Mouse (Mus musculus) embryonic facial prominence, embryonic 10.5 days (tissue): ENCODE data around the gene Mgat4b. TPM values are rescaled to one million over a fixed set of nuclear protein-coding genes. Genes with fewer than 3 reads are reported as not detected.

ENCODE experiments used
- DNase-seq: peaks from one replicate; pipeline ENCODE4 v3.0.0-alpha.2; 2017; ENCODE audit warnings: low spot score
- H3K27ac ChIP-seq: fragments of 300-500 bp; sonication (generic); replicated peaks from 2 replicates; pipeline ENCODE4 v1.5.1; 2016; ENCODE audit warnings: mild to moderate bottlenecking
- H3K27me3 ChIP-seq: fragments of 300-500 bp; sonication (generic); replicated peaks from 2 replicates; pipeline ENCODE4 v1.6.1; 2016; ENCODE audit warnings: low read depth, mild to moderate bottlenecking; ENCODE audit not compliant: poor library complexity, severe bottlenecking
- H3K36me3 ChIP-seq: fragments of 300-500 bp; sonication (generic); replicated peaks from 2 replicates; pipeline ENCODE4 v1.6.1; 2016; ENCODE audit warnings: mild to moderate bottlenecking, moderate library complexity
- H3K4me1 ChIP-seq: fragments of 300-500 bp; sonication (generic); 2 replicates; pipeline ENCODE4 v1.6.1; 2016
- H3K4me3 ChIP-seq: fragments of 300-500 bp; sonication (generic); 2 replicates; pipeline ENCODE4 v1.5.1; 2016; ENCODE audit warnings: mild to moderate bottlenecking, moderate library complexity
- H3K9me3 ChIP-seq: fragments of 300-500 bp; sonication (generic); 2 replicates; pipeline ENCODE4 v1.6.1; 2016; ENCODE audit warnings: mild to moderate bottlenecking
- WGBS: fragments of 180-500 bp; shearing (Covaris S2); methylation state at CpG from one replicate; pipeline ENCODE4 v1.1.7; 2016; 5-methylcytosine and 5-hydroxymethylcytosine counted together
- polyA plus RNA-seq: library from polyadenylated mRNA; unstranded; fragments of >200 nt; fragmentation: Nextera tagmentation; extraction: Ambion mirVana; gene quantifications from 2 replicates; pipeline ENCODE4 v1.2.1, GENCODE M21; 2016

The Mgat4b gene
- polyA plus RNA-seq, 1 experiment from 2014 or later: 23.5 TPM

DNA sequence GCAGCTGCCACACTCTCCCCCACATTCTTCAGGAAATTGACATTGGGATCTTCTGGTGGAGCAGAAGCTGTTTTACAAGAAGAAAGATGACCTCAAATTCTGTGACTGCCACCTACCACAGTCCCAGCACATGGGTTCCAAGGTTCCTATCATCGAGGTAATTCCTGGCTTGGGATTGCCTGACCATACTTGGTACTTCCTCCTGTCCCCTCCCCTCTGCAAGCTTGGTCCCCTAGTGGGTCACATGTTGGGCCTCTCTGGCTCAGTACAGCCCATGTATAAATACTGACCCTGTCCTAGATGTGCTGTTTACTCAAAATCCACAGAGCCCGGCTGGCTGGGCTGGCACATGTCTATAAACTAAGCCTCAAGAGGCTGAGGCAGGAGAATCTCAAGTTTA, 4.7 kb upstream of the Mgat4b start:
- no peaks in the 10 kb centered on the region for H3K9me3 ChIP-seq
- no peaks in the 10 kb centered on the region for H3K27me3 ChIP-seq
- H3K36me3 ChIP-seq: peaks cover 77% of the 10 kb centered on the region
- H3K4me1 ChIP-seq: peaks cover 13% of the 10 kb centered on the region
- no peak for DNase-seq
- H3K27ac ChIP-seq: no peak overlapping the region
- H3K4me3 ChIP-seq: no peak overlapping the region
- 92% methylated on average over 2 of the region's 2 CpGs for WGBS

DNA sequence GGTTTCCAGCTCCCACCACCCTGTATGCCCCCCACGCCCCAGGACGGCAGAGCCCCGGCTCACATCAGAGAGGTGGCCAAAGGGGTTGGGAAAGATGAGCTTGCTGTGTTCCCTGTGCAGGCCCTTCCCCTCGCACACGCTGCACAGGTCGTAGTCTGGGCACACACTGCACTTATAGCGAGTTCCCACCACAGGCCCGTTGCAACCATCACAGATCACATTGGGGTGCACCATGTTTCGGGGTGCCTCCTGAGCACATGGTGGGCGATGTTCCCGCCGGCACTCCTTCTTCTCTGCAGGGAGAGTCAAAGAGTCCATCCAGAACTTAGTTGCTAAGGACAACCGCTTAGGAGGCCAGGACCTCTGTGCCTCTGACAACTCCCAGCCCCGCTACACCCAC, 3.3 kb upstream of the Mgat4b start:
- DNase-seq: no peak
- H3K27me3 ChIP-seq: no peaks in the 10 kb centered on the region
- no peak overlapping the region for H3K4me3 ChIP-seq
- peaks cover 63% of the 10 kb centered on the region for H3K36me3 ChIP-seq
- no peak overlapping the region for H3K27ac ChIP-seq
- H3K9me3 ChIP-seq: no peaks in the 10 kb centered on the region
- peaks cover 17% of the 10 kb centered on the region for H3K4me1 ChIP-seq
- whole genome bisulfite sequencing: 96% methylated on average over 14 of the region's 14 CpGs

DNA sequence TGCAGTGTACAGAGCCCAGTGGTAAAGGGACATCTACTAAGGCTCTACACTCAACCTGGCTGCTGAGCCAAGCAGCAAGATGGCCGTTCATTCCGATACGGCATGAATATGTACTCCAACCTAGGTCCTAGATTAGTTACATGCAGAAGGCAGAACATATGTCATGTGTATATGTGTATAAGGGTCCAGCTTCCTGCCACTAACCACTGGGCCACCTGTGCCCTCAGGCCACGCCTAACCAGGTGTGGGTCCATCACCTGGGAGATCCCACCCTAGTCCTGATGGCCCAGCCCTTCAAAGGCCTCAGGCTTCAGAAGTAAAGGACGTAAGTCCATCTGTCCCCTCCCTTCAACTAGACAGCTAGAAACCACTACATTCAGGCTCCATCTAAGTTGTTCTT, 2.7 kb upstream of the Mgat4b start:
- Histone ChIP-seq H3K27me3 (no peaks in the 10 kb centered on the region), H3K9me3 (no peaks in the 10 kb centered on the region), H3K4me3 (no peak overlapping the region), H3K4me1 (peaks cover 17% of the 10 kb centered on the region), H3K36me3 (peaks cover 57% of the 10 kb centered on the region), H3K27ac (no peak overlapping the region)
- no peak for DNase-seq
- WGBS: 95% methylated on average over 5 of the region's 5 CpGs

DNA sequence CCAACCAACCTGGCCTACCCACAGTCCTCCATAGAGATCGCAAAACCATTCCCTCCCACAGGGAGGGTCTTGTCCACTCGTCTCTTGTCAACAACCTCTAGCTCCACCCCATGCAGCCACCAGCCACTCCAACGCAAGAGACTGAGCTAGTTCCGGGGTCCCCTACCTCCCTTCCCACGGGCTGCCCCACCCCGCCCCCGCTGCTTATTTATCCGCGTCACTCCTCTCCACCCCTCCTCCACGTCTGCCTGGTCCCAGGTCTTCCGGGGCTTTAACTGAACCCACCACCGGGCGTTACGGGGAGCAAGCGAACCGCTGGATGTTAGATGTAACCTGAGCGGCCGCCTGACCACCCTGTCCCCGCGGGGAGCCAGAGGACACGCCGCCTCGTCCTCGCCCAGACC, 587 bp upstream of the Mgat4b start:
- Histone ChIP-seq H3K27me3 (no peaks in the 10 kb centered on the region), H3K36me3 (peaks cover 36% of the 10 kb centered on the region), H3K27ac (peak overlapping the region; percentile 93), H3K4me3 (peak overlapping the region; percentile 87), H3K4me1 (peaks cover 17% of the 10 kb centered on the region), H3K9me3 (no peaks in the 10 kb centered on the region)
- under 1% methylated on average over 24 of the region's 24 CpGs for WGBS
- peak; percentile 93 for DNase-seq

DNA sequence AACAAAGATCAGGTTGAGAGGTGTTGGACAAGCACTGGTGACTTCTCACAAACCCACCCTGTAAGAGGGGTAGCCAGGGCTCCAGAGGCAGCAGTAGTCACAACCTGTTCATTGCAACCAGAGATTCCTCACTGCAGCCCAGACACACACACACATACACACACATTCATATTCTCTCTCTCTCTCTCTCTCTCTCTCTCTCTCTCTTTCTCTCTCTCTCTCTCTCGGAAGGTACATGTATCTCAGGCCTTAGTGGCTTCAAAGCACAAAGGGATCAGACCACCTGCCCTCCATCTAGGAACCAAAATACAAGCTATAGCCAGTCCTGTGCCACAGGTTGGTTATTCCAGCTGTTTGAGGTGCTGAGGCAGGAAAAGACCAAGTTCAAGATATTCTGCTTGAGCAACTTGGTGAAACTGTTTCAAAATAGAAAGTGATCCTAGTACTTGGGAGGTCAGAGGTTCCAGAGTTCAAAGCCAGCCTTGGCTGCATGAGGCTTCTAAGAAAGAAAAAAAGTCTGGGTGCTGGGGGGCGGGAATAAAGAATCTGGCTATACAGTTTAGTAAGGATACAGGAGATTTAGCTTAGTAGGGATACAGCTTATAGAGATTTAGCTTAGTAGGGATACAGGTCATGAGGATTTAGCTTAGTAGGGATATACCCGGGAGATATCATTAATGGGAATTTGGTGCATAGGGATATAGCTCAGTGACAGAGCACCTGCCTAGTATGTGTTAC, 801 bp downstream of the Mgat4b start:
- Histone ChIP-seq H3K4me3 (peak overlapping the region; percentile 87), H3K27me3 (no peaks in the 10 kb centered on the region), H3K36me3 (peaks cover 22% of the 10 kb centered on the region), H3K27ac (peak overlapping the region; percentile 93), H3K9me3 (no peaks in the 10 kb centered on the region), H3K4me1 (peaks cover 31% of the 10 kb centered on the region)
- no peak for DNase-seq
- 90% methylated on average over 3 of the region's 3 CpGs for WGBS

DNA sequence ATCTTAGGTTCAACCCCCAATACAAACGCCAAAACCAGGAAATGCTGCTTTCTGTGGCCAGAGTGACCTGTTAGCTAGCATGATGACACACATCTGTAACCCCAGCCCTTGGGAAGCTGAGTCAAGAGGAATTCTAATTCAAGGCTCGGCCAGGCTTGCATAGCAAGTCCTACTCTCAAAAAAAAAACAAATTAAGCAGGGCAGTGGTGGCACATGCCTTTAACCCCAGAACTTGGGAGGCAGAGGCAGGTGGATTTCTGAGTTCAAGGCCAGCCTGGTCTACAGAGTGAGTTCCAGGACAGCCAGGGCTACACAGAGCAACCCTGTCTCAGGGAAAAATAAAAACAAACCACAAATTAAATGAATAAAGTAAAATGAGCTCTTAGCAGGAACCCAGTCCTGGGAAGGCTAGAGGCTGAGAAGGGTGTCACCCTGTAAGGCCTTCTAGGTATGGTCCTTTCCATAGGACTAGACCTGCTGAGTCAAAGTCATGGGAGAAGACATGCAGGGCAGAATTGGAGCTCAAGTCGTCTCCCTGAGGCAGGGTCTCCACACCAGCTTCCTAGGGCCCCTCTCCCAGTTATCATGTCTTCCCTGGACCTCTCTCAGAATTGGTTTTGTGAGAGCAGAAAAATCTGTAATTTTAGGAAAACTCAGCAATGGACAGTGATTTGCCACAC, 1.5 kb downstream of the Mgat4b start:
- Histone ChIP-seq H3K27ac (no peak overlapping the region), H3K4me1 (peaks cover 37% of the 10 kb centered on the region), H3K4me3 (no peak overlapping the region), H3K27me3 (no peaks in the 10 kb centered on the region), H3K36me3 (peaks cover 15% of the 10 kb centered on the region), H3K9me3 (no peaks in the 10 kb centered on the region)
- DNase-seq: no peak
- 74% methylated on average over 3 of the region's 3 CpGs for WGBS

DNA sequence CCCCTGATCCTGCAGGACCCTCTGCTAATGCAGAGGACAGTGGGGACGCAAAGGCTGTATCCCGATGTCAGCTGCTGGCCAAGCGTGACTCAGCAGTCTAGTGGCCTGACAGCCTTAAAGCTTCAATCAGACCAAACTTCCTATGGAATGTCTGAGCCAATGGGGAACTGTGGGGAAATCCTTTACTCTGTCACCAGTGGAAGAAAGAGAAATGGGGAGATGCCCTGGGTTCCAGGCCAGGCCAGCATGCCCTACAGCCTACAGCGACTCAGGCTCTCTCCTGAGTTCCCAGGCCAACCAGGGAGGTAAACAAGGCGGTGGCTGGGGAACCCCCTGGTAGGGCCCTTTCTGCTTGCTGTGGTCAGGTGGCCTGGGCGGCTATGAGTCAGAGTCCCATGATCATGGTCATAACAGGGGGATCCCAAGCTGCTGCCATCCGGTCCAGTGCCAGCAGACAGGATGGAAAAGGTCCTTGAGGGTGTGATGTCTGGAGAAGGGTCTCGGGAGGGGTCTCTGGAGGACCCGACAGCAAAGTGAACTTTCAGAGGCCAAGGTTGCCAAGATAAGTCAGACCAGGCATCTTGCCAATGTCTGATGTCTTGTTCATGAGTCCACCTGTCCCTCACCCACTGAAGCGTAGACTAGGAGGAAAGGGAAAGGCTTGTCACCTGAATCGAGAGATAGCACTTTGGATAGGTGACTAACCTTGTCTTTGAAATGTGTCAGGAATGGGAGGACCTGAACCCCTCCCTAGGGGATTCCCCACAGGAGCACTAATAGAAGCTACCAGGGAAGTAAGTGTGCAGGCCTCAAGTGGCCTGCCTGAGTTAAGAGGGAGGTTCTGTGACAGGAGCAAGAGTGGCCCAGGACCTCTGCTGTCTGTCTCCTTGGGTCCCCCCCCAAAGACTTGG, 2.4 kb downstream of the Mgat4b start:
- Histone ChIP-seq H3K36me3 (peaks cover 6% of the 10 kb centered on the region; the same call in 1 of the 2 replicates), H3K4me3 (no peak overlapping the region), H3K27me3 (no peaks in the 10 kb centered on the region), H3K27ac (0 out of 2 replicates have a peak overlapping the region, but pooled peaks have one; percentile 1), H3K4me1 (peaks cover 43% of the 10 kb centered on the region), H3K9me3 (no peaks in the 10 kb centered on the region)
- WGBS: 73% methylated on average over 11 of the region's 11 CpGs
- DNase-seq: no peak

DNA sequence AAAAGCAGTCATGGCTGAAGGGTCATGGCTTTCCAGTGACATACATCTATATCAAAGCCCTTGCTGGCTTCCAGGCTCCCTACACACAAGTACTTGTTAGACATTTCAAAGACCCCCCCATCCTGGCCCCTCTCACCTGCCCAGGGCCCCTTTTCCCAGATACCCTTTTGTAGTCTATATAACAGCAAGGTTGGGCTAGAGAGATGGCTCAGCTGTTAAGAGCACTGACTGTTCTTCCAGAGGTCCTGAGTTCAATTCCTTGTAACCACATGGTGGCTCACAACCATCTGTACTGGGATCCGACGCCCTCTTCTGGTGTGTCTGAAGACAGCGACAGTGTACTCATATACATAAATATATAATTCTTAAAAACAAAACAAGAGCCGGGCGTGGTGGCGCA, 3.9 kb downstream of the Mgat4b start:
- Histone ChIP-seq H3K27ac (no peak overlapping the region), H3K4me1 (peaks cover 36% of the 10 kb centered on the region), H3K9me3 (no peaks in the 10 kb centered on the region), H3K4me3 (no peak overlapping the region), H3K27me3 (no peaks in the 10 kb centered on the region), H3K36me3 (no peaks in the 10 kb centered on the region)
- 89% methylated on average over 6 of the region's 6 CpGs for WGBS
- no peak for DNase-seq

DNA sequence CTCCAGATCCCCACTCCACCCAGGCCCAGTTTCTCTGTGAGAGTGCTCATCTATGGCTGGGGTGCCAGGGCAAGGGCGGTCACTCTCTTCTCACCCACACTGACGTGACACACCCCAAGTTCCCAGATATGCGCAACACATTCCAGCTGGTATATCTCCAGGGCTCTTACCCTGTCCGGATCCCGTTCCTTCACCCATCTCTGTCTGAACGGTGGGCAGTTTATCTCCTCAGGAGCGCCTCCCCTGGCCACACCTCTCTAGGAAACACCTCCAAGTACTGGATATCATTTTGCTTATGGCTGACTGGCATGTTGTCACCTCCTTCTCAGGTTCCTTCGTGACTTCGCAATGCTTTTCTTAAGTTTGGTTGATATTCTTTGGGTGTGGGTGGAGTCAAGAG, 4.9 kb downstream of the Mgat4b start:
- DNase-seq: no peak
- no peak overlapping the region for H3K4me3 ChIP-seq
- H3K9me3 ChIP-seq: no peaks in the 10 kb centered on the region
- H3K27me3 ChIP-seq: no peaks in the 10 kb centered on the region
- H3K4me1 ChIP-seq: peaks cover 36% of the 10 kb centered on the region
- WGBS: 20% methylated on average over 9 of the region's 9 CpGs
- H3K36me3 ChIP-seq: no peaks in the 10 kb centered on the region
- no peak overlapping the region for H3K27ac ChIP-seq

DNA sequence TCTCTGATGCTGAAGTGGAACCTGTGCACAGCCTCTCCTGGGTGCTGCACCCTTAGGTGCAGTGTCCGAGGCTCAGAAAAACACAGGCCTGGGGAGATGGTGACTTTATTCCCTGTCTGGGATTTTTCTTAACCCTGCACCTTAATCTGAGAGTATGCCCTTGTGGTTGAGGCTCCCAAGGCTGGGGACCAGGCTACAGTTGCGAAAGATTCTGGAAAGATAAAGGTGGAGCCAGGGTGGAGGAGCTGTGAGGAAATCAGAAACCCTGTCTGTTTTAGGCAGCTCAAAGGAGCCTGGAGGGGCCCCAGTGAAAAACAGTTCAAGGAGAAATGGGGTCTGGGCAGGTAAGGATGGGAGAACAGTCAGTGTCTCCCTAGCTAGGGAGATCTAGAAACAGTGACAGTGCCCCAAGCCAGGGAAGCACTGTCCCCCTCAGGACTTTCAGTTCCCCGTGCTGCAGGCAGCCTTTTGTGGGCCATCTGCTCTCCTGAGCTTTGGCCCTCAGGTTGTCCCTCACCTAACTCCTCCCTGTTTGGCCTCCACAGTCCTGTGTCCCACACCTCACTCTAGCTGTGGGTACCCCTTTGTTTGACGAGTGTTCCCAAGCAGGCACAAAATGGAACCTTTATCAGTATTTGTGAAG, 6.2 kb downstream of the Mgat4b start:
- Histone ChIP-seq H3K27me3 (no peaks in the 10 kb centered on the region), H3K4me3 (no peak overlapping the region), H3K27ac (0 out of 2 replicates have a peak overlapping the region, but pooled peaks have one; percentile 5), H3K4me1 (peaks cover 28% of the 10 kb centered on the region), H3K36me3 (no peaks in the 10 kb centered on the region), H3K9me3 (no peaks in the 10 kb centered on the region)
- WGBS: 74% methylated on average over 4 of the region's 4 CpGs
- no peak for DNase-seq

DNA sequence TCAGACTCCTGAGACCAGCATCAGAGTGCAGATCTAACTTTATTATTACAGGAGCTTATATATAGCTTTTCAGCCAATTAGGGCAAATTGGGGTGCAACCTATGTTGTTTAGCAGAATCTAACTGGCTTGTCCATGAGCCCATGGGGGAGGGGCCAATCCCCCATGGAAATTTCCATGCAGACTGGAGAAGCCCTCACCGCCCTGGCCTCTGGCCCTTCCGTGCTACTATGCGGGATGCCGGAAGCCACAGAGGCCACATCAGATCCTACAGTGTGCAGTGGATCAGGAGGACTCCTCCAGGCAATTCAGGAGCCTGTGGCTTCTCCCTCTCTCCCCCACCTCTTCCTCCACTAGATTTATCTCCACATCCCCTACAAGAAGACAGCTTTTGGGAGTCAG, 7.1 kb downstream of the Mgat4b start:
- H3K4me3 ChIP-seq: no peak overlapping the region
- H3K4me1 ChIP-seq: peaks cover 28% of the 10 kb centered on the region
- H3K36me3 ChIP-seq: no peaks in the 10 kb centered on the region
- DNase-seq: no peak
- peaks cover 5% of the 10 kb centered on the region; the same call in 1 of the 2 replicates for H3K27me3 ChIP-seq
- H3K9me3 ChIP-seq: no peaks in the 10 kb centered on the region
- H3K27ac ChIP-seq: no peak overlapping the region
- WGBS: 46% methylated on average over 4 of the region's 4 CpGs

DNA sequence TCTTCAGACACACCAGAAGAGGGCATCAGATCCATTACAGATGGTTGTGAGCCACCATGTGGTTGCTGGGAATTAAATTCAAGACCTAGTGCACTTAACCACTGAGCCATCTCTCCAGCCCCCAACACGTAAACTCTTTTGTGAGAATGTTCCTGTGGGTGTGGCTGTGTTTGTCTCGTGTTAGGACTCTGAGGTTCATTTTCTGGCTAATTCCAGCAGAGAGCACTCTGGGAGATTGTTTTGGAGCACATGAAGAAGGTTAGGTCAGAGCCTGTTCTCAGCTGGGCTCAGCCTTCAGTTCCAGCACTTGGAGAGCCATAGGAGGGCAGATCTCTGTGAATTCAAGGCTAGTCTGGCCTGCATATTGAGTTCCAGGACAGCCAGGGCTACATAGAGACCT, 9.1 kb downstream of the Mgat4b start:
- Histone ChIP-seq H3K36me3 (no peaks in the 10 kb centered on the region), H3K27me3 (peaks cover 16% of the 10 kb centered on the region), H3K4me1 (peaks cover 40% of the 10 kb centered on the region), H3K4me3 (no peak overlapping the region), H3K27ac (no peak overlapping the region), H3K9me3 (no peaks in the 10 kb centered on the region)
- DNase-seq: no peak
- WGBS: 57% methylated on average over 2 of the region's 2 CpGs
